Mouse (Mus musculus) hindbrain, postnatal 0 days (tissue): ENCODE measurements around the gene D630003M21Rik. TPM values are rescaled to one million over a fixed set of nuclear protein-coding genes. Genes with fewer than 3 reads are reported as not detected.

Experiments
- ATAC-seq: fragments of 200-750 bp; cut with Nextera tagmentation; 2 replicates; pipeline ENCODE4 v1.8.0; 2017; ENCODE audit warnings: mild to moderate bottlenecking, moderate TSS enrichment, moderate library complexity
- DNase-seq: peaks from one replicate; pipeline ENCODE4 v3.0.0-alpha.2; 2015; ENCODE audit warnings: low spot score
- H3K27ac ChIP-seq: fragments of 300-500 bp; sonication (generic); 2 replicates; pipeline ENCODE4 v1.5.1; 2014; ENCODE audit warnings: mild to moderate bottlenecking
- H3K27me3 ChIP-seq: fragments of 300-500 bp; sonication (generic); 2 replicates; pipeline ENCODE4 v1.6.1; 2014; ENCODE audit warnings: low read length, mixed read lengths; ENCODE audit not compliant: insufficient read depth
- H3K36me3 ChIP-seq: fragments of 300-500 bp; sonication (generic); 2 replicates; pipeline ENCODE4 v1.6.1; 2014; ENCODE audit warnings: low read length, mixed read lengths; ENCODE audit not compliant: insufficient read depth
- H3K4me1 ChIP-seq: fragments of 300-500 bp; sonication (generic); 2 replicates; pipeline ENCODE4 v1.6.1; 2014; ENCODE audit warnings: antibody characterized with exemption, low read length, mixed read lengths; ENCODE audit not compliant: insufficient read depth
- H3K4me2 ChIP-seq: fragments of 300-500 bp; sonication (generic); 2 replicates; pipeline ENCODE4 v1.6.1; 2014; ENCODE audit warnings: low read depth, mild to moderate bottlenecking, low read length, moderate library complexity, mixed read lengths
- H3K4me3 ChIP-seq: fragments of 300-500 bp; sonication (generic); 2 replicates; pipeline ENCODE4 v1.5.1; 2014; ENCODE audit warnings: low read length
- H3K9ac ChIP-seq: fragments of 300-500 bp; sonication (generic); replicated peaks from 2 replicates; pipeline ENCODE4 v1.6.1; 2014; ENCODE audit warnings: mild to moderate bottlenecking, low read length, moderate library complexity, mixed read lengths
- H3K9me3 ChIP-seq: fragments of 300-500 bp; sonication (generic); 2 replicates; pipeline ENCODE4 v1.6.1; 2016; ENCODE audit warnings: low read length, mixed read lengths
- CTCF ChIP-seq: IDR thresholded peaks from 2 replicates; pipeline ENCODE4 v1.5.1; 2016; ENCODE audit warnings: antibody characterized with exemption, control low read depth, low read depth
- WGBS: fragments of 180-500 bp; shearing (Covaris S2); extraction: QIAGEN DNeasy Blood & Tissue Kit; methylation state at CpG from one replicate; pipeline ENCODE4 v1.1.7; 2014; 5-methylcytosine and 5-hydroxymethylcytosine counted together
- polyA plus RNA-seq: library from polyadenylated mRNA; unstranded; fragments of >200 nt; fragmentation: Nextera tagmentation; extraction: Ambion mirVana; gene quantifications from 2 replicates; pipeline ENCODE4 v1.2.1, GENCODE M21; 2015
- total RNA-seq: library from RNA; depleted of rRNA; stranded (reverse); fragments of >200 nt; gene quantifications from 2 replicates; pipeline ENCODE4 v1.2.3, GENCODE M21; 2014

D630003M21Rik gene
- total and polyA plus RNA-seq, 2 experiments from 2014 or later, result 2.3 to 7.8 TPM

GRCm38 (mm10) chr2:158166628-158167027 lies 62.4 kb downstream of the D630003M21Rik start:
- ATAC-seq (no peak), DNase-seq (no peak)
- Histone ChIP-seq H3K27me3 (no peaks in the 10 kb centered on the region; the same call in 1 of the 2 replicates), H3K36me3 (no peaks in the 10 kb centered on the region), H3K4me1 (peaks cover 3% of the 10 kb centered on the region; the same call in 1 of the 2 replicates), H3K4me3 (no peak overlapping the region), H3K9me3 (no peaks in the 10 kb centered on the region), H3K9ac (no peak overlapping the region), H3K27ac (no peak overlapping the region), H3K4me2 (no peak overlapping the region)
- TF ChIP-seq CTCF, result no peak
- WGBS, result 79% methylated on average over 7 of the region's 7 CpGs

- H3K27me3 ChIP-seq, result no peaks in the 10 kb centered on the region; the same call in 1 of the 2 replicates
- no peaks in the 10 kb centered on the region for H3K9me3 ChIP-seq
- TF ChIP-seq CTCF, result no peak
- H3K4me3 ChIP-seq, result no peak overlapping the region
- H3K9ac ChIP-seq, result no peak overlapping the region
- ATAC-seq (no peak), DNase-seq (no peak)
- no peaks in the 10 kb centered on the region for H3K36me3 ChIP-seq
- WGBS, result 64% methylated on average over 4 of the region's 4 CpGs
- H3K4me1 ChIP-seq, result peaks cover 3% of the 10 kb centered on the region; the same call in 1 of the 2 replicates
- no peak overlapping the region for H3K4me2 ChIP-seq
- H3K27ac ChIP-seq, result no peak overlapping the region
Observed at GRCm38 (mm10) chr2:158165776-158166175, 63.2 kb downstream of the D630003M21Rik start.

- TF ChIP-seq CTCF, result no peak
- no peak overlapping the region for H3K4me2 ChIP-seq
- H3K9ac ChIP-seq, result no peak overlapping the region
- no peak for ATAC-seq
- H3K9me3 ChIP-seq, result no peaks in the 10 kb centered on the region
- no peak for DNase-seq
- no peaks in the 10 kb centered on the region for H3K27me3 ChIP-seq
- H3K36me3 ChIP-seq, result no peaks in the 10 kb centered on the region
- no peaks in the 10 kb centered on the region for H3K4me1 ChIP-seq
- WGBS, result 79% methylated on average over 6 of the region's 6 CpGs
- no peak overlapping the region for H3K4me3 ChIP-seq
- no peak overlapping the region for H3K27ac ChIP-seq
Observed at GRCm38 (mm10) chr2:158163034-158163433, 66.0 kb downstream of the D630003M21Rik start.

DNA sequence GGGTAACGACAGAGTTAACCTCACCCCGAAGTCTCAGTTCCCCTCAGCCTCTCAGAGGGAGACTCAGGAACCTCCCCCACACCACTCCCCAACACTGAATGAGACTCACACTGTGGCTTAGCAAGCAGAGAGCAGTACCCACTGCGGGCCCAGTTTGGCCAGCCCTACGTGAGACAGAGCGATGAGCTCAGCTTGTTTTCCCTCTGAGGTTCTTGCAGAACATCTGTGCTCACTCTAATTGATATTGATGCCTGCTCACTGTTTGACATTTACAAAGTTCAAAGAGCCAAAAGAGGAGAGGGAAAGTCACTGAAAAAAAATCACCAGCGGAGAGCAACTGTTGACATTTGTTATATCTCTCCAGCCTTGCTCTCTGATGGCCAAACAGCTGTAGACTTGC lies 67.3 kb downstream of the D630003M21Rik start:
- no peak for ATAC-seq
- no peak overlapping the region for H3K4me3 ChIP-seq
- H3K9me3 ChIP-seq, result no peaks in the 10 kb centered on the region
- no peak overlapping the region for H3K9ac ChIP-seq
- H3K4me2 ChIP-seq, result no peak overlapping the region
- no peaks in the 10 kb centered on the region for H3K27me3 ChIP-seq
- no peak overlapping the region for H3K27ac ChIP-seq
- no peaks in the 10 kb centered on the region for H3K36me3 ChIP-seq
- 79% methylated on average over 6 of the region's 6 CpGs for WGBS
- no peak for DNase-seq
- no peaks in the 10 kb centered on the region for H3K4me1 ChIP-seq
- no peak for TF ChIP-seq CTCF

GRCm38 (mm10) chr2:158159376-158160235 lies 69.4 kb downstream of the D630003M21Rik start:
- ATAC-seq, result no peak
- no peaks in the 10 kb centered on the region for H3K36me3 ChIP-seq
- no peak overlapping the region for H3K4me2 ChIP-seq
- 39% methylated on average over 7 of the region's 7 CpGs for WGBS
- TF ChIP-seq CTCF, result no peak
- no peaks in the 10 kb centered on the region for H3K4me1 ChIP-seq
- no peak overlapping the region for H3K27ac ChIP-seq
- H3K4me3 ChIP-seq, result no peak overlapping the region
- H3K9ac ChIP-seq, result no peak overlapping the region
- no peaks in the 10 kb centered on the region for H3K9me3 ChIP-seq
- no peaks in the 10 kb centered on the region for H3K27me3 ChIP-seq
- DNase-seq, result no peak

GRCm38 (mm10) chr2:158157654-158158053 lies 71.4 kb downstream of the D630003M21Rik start:
- ATAC-seq (no peak), DNase-seq (no peak)
- Histone ChIP-seq H3K4me2 (no peak overlapping the region), H3K9me3 (no peaks in the 10 kb centered on the region), H3K4me1 (no peaks in the 10 kb centered on the region), H3K9ac (no peak overlapping the region), H3K27me3 (no peaks in the 10 kb centered on the region), H3K4me3 (no peak overlapping the region), H3K27ac (no peak overlapping the region), H3K36me3 (no peaks in the 10 kb centered on the region)
- WGBS, result 47% methylated on average over 8 of the region's 8 CpGs
- TF ChIP-seq CTCF, result no peak

- H3K9me3 ChIP-seq, result no peaks in the 10 kb centered on the region
- no peak for TF ChIP-seq CTCF
- H3K36me3 ChIP-seq, result no peaks in the 10 kb centered on the region
- H3K27me3 ChIP-seq, result no peaks in the 10 kb centered on the region
- DNase-seq (no peak), ATAC-seq (no peak)
- H3K4me2 ChIP-seq, result no peak overlapping the region
- WGBS, result 88% methylated on average over 9 of the region's 9 CpGs
- H3K27ac ChIP-seq, result no peak overlapping the region
- no peaks in the 10 kb centered on the region for H3K4me1 ChIP-seq
- H3K9ac ChIP-seq, result no peak overlapping the region
- no peak overlapping the region for H3K4me3 ChIP-seq
Observed at GRCm38 (mm10) chr2:158156487-158156886, 72.5 kb downstream of the D630003M21Rik start.
